9 mouse cellular contexts compared by ENCODE assay signal in genomic region chr3:123516784-123517183, GRCm38 (mm10).
DNase-seq lines count a peak whose midpoint lies in the region; ATAC-seq lines count a peak whose summit lies in the region.
"Had no signal": no experiment of that assay in that cellular context is flagged by ENCODE, and none has a peak within 500 bp of the region (broad histone marks: within the 10 kb centered on the region; RNA-seq: fewer than 3 reads in every experiment).

No protein-coding gene starts in this region.

- WGBS in embryonic facial prominence, embryonic 11.5 days = 33% methylated on average over 4 of the region's 4 CpGs

- H3K4me2 ChIP-seq in embryonic facial prominence, embryonic 11.5 days (ENCODE audit: low read depth, low read length) = no peak overlapping the region
- H3K4me2 ChIP-seq: liver, embryonic 15.5 days had no signal

- H3K36me3 ChIP-seq in embryonic facial prominence, embryonic 11.5 days (replicated peaks; ENCODE audit: control insufficient read depth, insufficient read depth, low read depth, low read length) = no peaks in the 10 kb centered on the region
- H3K36me3 ChIP-seq: liver, embryonic 15.5 days had no signal

- DNase-seq in embryo, embryonic 10 days (ENCODE audit: low spot score) = peak; percentile 73
- DNase-seq in embryo, embryonic 9.5 days (ENCODE audit: extremely low spot score) = no peak
- DNase-seq in thymus, postnatal 4 days = peak; percentile 29
- DNase-seq in thymus, postnatal 36 days = no peak
- DNase-seq in embryonic facial prominence, embryonic 11.5 days (ENCODE audit: low spot score) = peak; percentile 55
- DNase-seq in c-Kit-positive CD71-positive TER-119-positive erythroid progenitor cells, embryonic 14.5 days (ENCODE audit: low spot score) = no peak

- no peak overlapping the region for H3K9ac ChIP-seq in embryonic facial prominence, embryonic 11.5 days (replicated peaks; ENCODE audit: low read length)
- H3K9ac ChIP-seq: liver, embryonic 15.5 days had no signal

- ATAC-seq in embryonic facial prominence, embryonic 11.5 days (replicated peaks; ENCODE audit: insufficient number of reproducible peaks, low FRiP score, low TSS enrichment, low read depth) = no peak
- ATAC-seq in inflammation-experienced regulatory T-cells, adult 6 months = peak; percentile 64
- peak; percentile 88 for ATAC-seq in megakaryocyte progenitor cell, adult 5-6 weeks (replicated peaks; ENCODE audit: poor library complexity)

- H3K9me3 ChIP-seq in embryonic facial prominence, embryonic 11.5 days (replicated peaks; ENCODE audit: control insufficient read depth, low read length) = no peaks in the 10 kb centered on the region
- H3K9me3 ChIP-seq: liver, embryonic 15.5 days had no signal

- no peak overlapping the region for H3K4me3 ChIP-seq in embryonic facial prominence, embryonic 11.5 days (ENCODE audit: low read depth, low read length)
- H3K4me3 ChIP-seq: liver, embryonic 15.5 days had no signal

- H3K27me3 ChIP-seq in embryonic facial prominence, embryonic 11.5 days (ENCODE audit: control insufficient read depth, insufficient read depth, low read length) = no peaks in the 10 kb centered on the region
- H3K27me3 ChIP-seq: liver, embryonic 15.5 days had no signal

- no peak overlapping the region for H3K27ac ChIP-seq in embryonic facial prominence, embryonic 11.5 days (replicated peaks; ENCODE audit: low read depth, low read length)
- H3K27ac ChIP-seq: liver, embryonic 15.5 days had no signal

- H3K4me1 ChIP-seq in embryonic facial prominence, embryonic 11.5 days (ENCODE audit: control insufficient read depth, insufficient read depth, low read length) = no peaks in the 10 kb centered on the region
- H3K4me1 ChIP-seq: liver, embryonic 15.5 days had no signal

Comparison
In these comparisons a context has a peak if more than half of its experiments do, and no peak if none do; other contexts are left out.
1. DNase-seq: peak in embryo, embryonic 10 days (single experiment), thymus, postnatal 4 days (single experiment) and embryonic facial prominence, embryonic 11.5 days (single experiment); none in embryo, embryonic 9.5 days (single experiment), thymus, postnatal 36 days (0 of 2) and c-Kit-positive CD71-positive TER-119-positive erythroid progenitor cells, embryonic 14.5 days (single experiment).